Mouse (Mus musculus): ENCODE results near the gene Pi4kb.
A peak's percentile ranks its signal among the peaks of the same experiment; 100 is the strongest.
"Not testable (repeated sequence)": the region's sequence is repeated elsewhere in the genome, so short reads cannot be mapped to it uniquely, and the experiment has no call there.

The Pi4kb gene

GRCm38 (mm10) chr3:94974528-94975422, at the start of gene Pi4kb:
Pi4kb (plus strand) TSS chr3:94974731.
- peak; percentile 99 for DNase-seq

- not testable (repeated sequence) for DNase-seq
These were observed 48.2 kb upstream of the Pi4kb start for GRCm38 (mm10) chr3:94926301-94926736.

GRCm38 (mm10) chr3:94928979-94929378, 45.6 kb upstream of the Pi4kb start:
- DNase-seq: not testable (repeated sequence)

- DNase-seq: peak; percentile 97
These were observed 43.9 kb upstream of the Pi4kb start for GRCm38 (mm10) chr3:94930386-94931266.

GRCm38 (mm10) chr3:94931427-94932082, 43.0 kb upstream of the Pi4kb start:
- not testable (repeated sequence) for DNase-seq

- DNase-seq: not testable (repeated sequence)
These were observed 42.3 kb upstream of the Pi4kb start for GRCm38 (mm10) chr3:94932279-94932678.

GRCm38 (mm10) chr3:94932809-94933564, 41.5 kb upstream of the Pi4kb start, which contains the start of gene Selenbp1:
Selenbp1 (plus strand) TSS chr3:94933056.
- peak; percentile 99 for DNase-seq

- peak; percentile 92 for DNase-seq
These were observed 40.9 kb upstream of the Pi4kb start for GRCm38 (mm10) chr3:94933604-94934003.

- peak; percentile 90 for DNase-seq
These were observed 40.0 kb upstream of the Pi4kb start for GRCm38 (mm10) chr3:94934564-94934963.

- peak; percentile 99 for DNase-seq
These were observed 39.2 kb upstream of the Pi4kb start for GRCm38 (mm10) chr3:94935332-94935731.

GRCm38 (mm10) chr3:94936147-94936546, 38.4 kb upstream of the Pi4kb start:
- DNase-seq: peak; percentile 91

GRCm38 (mm10) chr3:94937194-94937593, 37.3 kb upstream of the Pi4kb start:
- peak; percentile 91 for DNase-seq

- DNase-seq: peak; percentile 90
These were observed 34.5 kb upstream of the Pi4kb start for GRCm38 (mm10) chr3:94940033-94940432.

- peak; percentile 88 for DNase-seq
These were observed 32.1 kb upstream of the Pi4kb start for GRCm38 (mm10) chr3:94942211-94942967.

- DNase-seq: not testable (repeated sequence)
These were observed 30.8 kb upstream of the Pi4kb start for GRCm38 (mm10) chr3:94943706-94944105.

- no peak for DNase-seq
These were observed 26.4 kb upstream of the Pi4kb start for GRCm38 (mm10) chr3:94948066-94948614.

- DNase-seq: no peak
These were observed 24.9 kb upstream of the Pi4kb start for GRCm38 (mm10) chr3:94949645-94950044.

- DNase-seq: peak; percentile 93
These were observed 21.7 kb upstream of the Pi4kb start for GRCm38 (mm10) chr3:94952806-94953205.

GRCm38 (mm10) chr3:94953384-94953763, 21.2 kb upstream of the Pi4kb start:
- DNase-seq: no peak

- DNase-seq: peak; percentile 100
These were observed 20.5 kb upstream of the Pi4kb start, which contains the start of gene Rfx5 for GRCm38 (mm10) chr3:94953764-94954616. Rfx5 (plus strand) TSS chr3:94954075.

All from heart, adult 11 months (tissue).